Mouse (Mus musculus): Measurements from ENCODE around the gene Il1r2.
A peak's percentile ranks its signal among the peaks of the same experiment; 100 is the strongest.

Il1r2 gene

GRCm38 (mm10) chr1:40061359-40061758 is 12.5 kb upstream of the Il1r2 start:
- no peak for ATAC-seq (ENCODE audit: low TSS enrichment)

- ATAC-seq (ENCODE audit: low TSS enrichment) = peak; percentile 66
These were observed 10.5 kb upstream of the Il1r2 start for GRCm38 (mm10) chr1:40063409-40063808.

GRCm38 (mm10) chr1:40064508-40064907 is 9.4 kb upstream of the Il1r2 start:
- ATAC-seq (ENCODE audit: low TSS enrichment) = no peak

GRCm38 (mm10) chr1:40072558-40072957 is 1.3 kb upstream of the Il1r2 start:
- ATAC-seq (ENCODE audit: low TSS enrichment) = no peak

GRCm38 (mm10) chr1:40077328-40077727 is 3.4 kb downstream of the Il1r2 start:
- no peak for ATAC-seq (ENCODE audit: low TSS enrichment)

- no peak for ATAC-seq (ENCODE audit: low TSS enrichment)
These were observed 7.2 kb downstream of the Il1r2 start for GRCm38 (mm10) chr1:40081041-40081440.

- ATAC-seq (ENCODE audit: low TSS enrichment) = no peak
These were observed 10.5 kb downstream of the Il1r2 start for GRCm38 (mm10) chr1:40084386-40084785.

- peak; percentile 87 for ATAC-seq (ENCODE audit: low TSS enrichment)
These were observed 11.7 kb downstream of the Il1r2 start for GRCm38 (mm10) chr1:40085403-40086182.

- ATAC-seq (ENCODE audit: low TSS enrichment) = no peak
These were observed 17.3 kb downstream of the Il1r2 start for GRCm38 (mm10) chr1:40091160-40091559.

GRCm38 (mm10) chr1:40092541-40092940 is 18.7 kb downstream of the Il1r2 start:
- no peak for ATAC-seq (ENCODE audit: low TSS enrichment)

- ATAC-seq (ENCODE audit: low TSS enrichment) = no peak
These were observed 20.9 kb downstream of the Il1r2 start for GRCm38 (mm10) chr1:40094601-40095304.

- no peak for ATAC-seq (ENCODE audit: low TSS enrichment)
These were observed 21.7 kb downstream of the Il1r2 start for GRCm38 (mm10) chr1:40095585-40095984.

GRCm38 (mm10) chr1:40106306-40106705 is 32.4 kb downstream of the Il1r2 start:
- ATAC-seq (ENCODE audit: low TSS enrichment) = no peak

GRCm38 (mm10) chr1:40106719-40107118 is 32.8 kb downstream of the Il1r2 start:
- ATAC-seq (ENCODE audit: low TSS enrichment) = no peak

GRCm38 (mm10) chr1:40107971-40108749 is 34.3 kb downstream of the Il1r2 start:
- no peak for ATAC-seq (ENCODE audit: low TSS enrichment)

GRCm38 (mm10) chr1:40109736-40110135 is 35.9 kb downstream of the Il1r2 start:
- no peak for ATAC-seq (ENCODE audit: low TSS enrichment)

GRCm38 (mm10) chr1:40115271-40115670 is 41.4 kb downstream of the Il1r2 start:
- ATAC-seq (ENCODE audit: low TSS enrichment) = peak; percentile 76

GRCm38 (mm10) chr1:40116422-40116821 is 42.5 kb downstream of the Il1r2 start:
- ATAC-seq (ENCODE audit: low TSS enrichment) = peak; percentile 95

- ATAC-seq (ENCODE audit: low TSS enrichment) = no peak
These were observed 43.7 kb downstream of the Il1r2 start for GRCm38 (mm10) chr1:40117565-40117964.

- ATAC-seq (ENCODE audit: low TSS enrichment) = no peak
These were observed 50.4 kb downstream of the Il1r2 start for GRCm38 (mm10) chr1:40124237-40124636.

GRCm38 (mm10) chr1:40128481-40128880 is 54.6 kb downstream of the Il1r2 start:
- ATAC-seq (ENCODE audit: low TSS enrichment) = no peak

GRCm38 (mm10) chr1:40129321-40129720 is 55.4 kb downstream of the Il1r2 start:
- ATAC-seq (ENCODE audit: low TSS enrichment) = no peak
